In genomic region chr10:24213297-24213696, GRCm38 (mm10) we compare ENCODE assay signal across 21 mouse cellular contexts. TPM values are rescaled to one million over a fixed set of nuclear protein-coding genes. Genes with fewer than 3 reads are reported as not detected.
DNase-seq lines count a peak whose midpoint lies in the region; ATAC-seq and TF ChIP-seq lines count a peak whose summit lies in the region.
"Had no signal": no experiment of that assay in that cellular context is flagged by ENCODE, and none has a peak within 500 bp of the region (broad histone marks: within the 10 kb centered on the region; RNA-seq: fewer than 3 reads in every experiment).

No protein-coding gene starts in this region.

- in situ Hi-C loops in CH12.LX (cut with MboI; ENCODE audit: low pct_ligation_motif_present, low pct_unique_long_range_greater_than_20kb, low sequenced_read_pairs): no loop called here

- H3K9ac ChIP-seq in heart, embryonic 12.5 days: no peak overlapping the region
- no peak overlapping the region for H3K9ac ChIP-seq in CH12.LX (ENCODE audit: insufficient read depth, low read depth)

- H3K36me3 ChIP-seq in heart, embryonic 12.5 days: no peaks in the 10 kb centered on the region
- no peaks in the 10 kb centered on the region for H3K36me3 ChIP-seq in CH12.LX (replicated peaks in 1 of 2; ENCODE audit: control insufficient read depth in 1 of 2, insufficient read depth in 1 of 2, low read length in 1 of 2)
- H3K36me3 ChIP-seq: G1E had no signal

- H3K4me2 ChIP-seq in heart, embryonic 12.5 days: no peak overlapping the region
- no peak overlapping the region; the same call in 1 of the 2 replicates for H3K4me2 ChIP-seq in CH12.LX (ENCODE audit: insufficient read depth, low read depth, poor library complexity, severe bottlenecking)

- no peaks in the 10 kb centered on the region for H3K79me2 ChIP-seq in CH12.LX (replicated peaks; ENCODE audit: control insufficient read depth, extremely low read depth, insufficient read depth, poor library complexity, severe bottlenecking)

- TF ChIP-seq POLR2A in CH12.LX (IDR thresholded peaks at IDR 0.05; ENCODE audit: low read depth, low read length): no peak

- TF ChIP-seq CTCF in CH12.LX (conservative IDR thresholded peaks at IDR 0.05 in 1 of 2, IDR thresholded peaks at IDR 0.05 in 1 of 2; ENCODE audit: low read depth in 2 of 2, low read length in 2 of 2): no peak

- H3K4me1 ChIP-seq in heart, embryonic 12.5 days (replicated peaks): peaks cover 7% of the 10 kb centered on the region; the same call in 1 of the 2 replicates
- H3K4me1 ChIP-seq in CH12.LX (ENCODE audit: control insufficient read depth in 1 of 2, insufficient read depth in 2 of 2): peaks cover 9 to 11% of the 10 kb centered on the region in 2 experiments; a peak in 3 of 4 replicates

- DNase-seq in heart, adult 11 months: peak; percentile 67
- DNase-seq in CH12.LX (ENCODE audit: extremely low read depth): peak; percentile 12
- DNase-seq in adrenal gland, adult 2 months: no peak
- DNase-seq: adrenal gland, adult 8-10 months; adrenal gland, postnatal 10 days; adrenal gland, postnatal 14 days; adrenal gland, postnatal 25 days; adrenal gland, postnatal 36 days; B cell, adult 2 months; cerebellum, adult 11 months; cerebellum, adult 11-12 months; cerebellum, adult 18-20 months; cerebellum, adult 2 months; cerebellum, adult 8-10 months had no signal

- TF ChIP-seq RAD21 in CH12.LX (IDR thresholded peaks at IDR 0.05; ENCODE audit: low read depth, low read length): no peak

- no peak overlapping the region for H3K4me3 ChIP-seq in heart, embryonic 12.5 days
- no peak overlapping the region for H3K4me3 ChIP-seq in CH12.LX (replicated peaks in 1 of 3; ENCODE audit: low read depth in 2 of 3, low read length in 2 of 3, poor library complexity in 1 of 3)

- ATAC-seq in heart, embryonic 12.5 days (ENCODE audit: insufficient number of reproducible peaks, low FRiP score): no peak
- ATAC-seq: activated CD4-positive, CD25-positive, alpha-beta regulatory T cell, adult 4 months; CD4-positive, CD25-positive, alpha-beta regulatory T cell, adult 4 months; Patski had no signal

- H3K9me3 ChIP-seq in heart, embryonic 12.5 days (replicated peaks): no peaks in the 10 kb centered on the region
- H3K9me3 ChIP-seq in CH12.LX (replicated peaks; ENCODE audit: low read length): no peaks in the 10 kb centered on the region
- H3K9me3 ChIP-seq: G1E had no signal

- H3K27me3 ChIP-seq in heart, embryonic 12.5 days (replicated peaks): no peaks in the 10 kb centered on the region
- no peaks in the 10 kb centered on the region for H3K27me3 ChIP-seq in CH12.LX (replicated peaks)

- WGBS in heart, embryonic 12.5 days: 81% methylated on average over 5 of the region's 5 CpGs

- TF ChIP-seq EP300 in CH12.LX (IDR thresholded peaks at IDR 0.05; ENCODE audit: low read length): 0 out of 2 replicates have a peak, but pooled peaks have one; percentile 38

- dilution Hi-C loops in CH12.LX (cut with MboI; ENCODE audit: extremely low pct_ligation_motif_present, extremely low pct_unique_long_range_greater_than_20kb, low sequenced_read_pairs): no loop called here

- no peak overlapping the region for H3K27ac ChIP-seq in heart, embryonic 12.5 days (ENCODE audit: poor library complexity, severe bottlenecking)
- no peak overlapping the region for H3K27ac ChIP-seq in CH12.LX (ENCODE audit: insufficient read depth, low read depth)

TF ChIP-seq in CH12.LX, 34 proteins besides CTCF, POLR2A, EP300 and RAD21:
- TF ChIP-seq KAT2A (IDR thresholded peaks at IDR 0.05; ENCODE audit: insufficient replicate concordance, low read length): no peak
- TF ChIP-seq CHD1 (IDR thresholded peaks at IDR 0.05; ENCODE audit: low read depth, low read length): peak; percentile 94

RNA-seq across cellular contexts. Expression of gene Moxd1, which starts 10.0 kb away (rescaled TPM):
- polyA plus RNA-seq in heart, embryonic 12.5 days (2016; fragmentation: Nextera tagmentation; extraction: Ambion mirVana): 2.7 TPM in 2 replicates
- total RNA-seq in CH12.LX (2012; rRNA removed) (not detected in 2 replicates), CH12.LX (2014; rRNA removed) (not detected in 2 replicates)
- polyA plus RNA-seq in CH12.LX (2012; ENCODE audit: insufficient read length, low read depth): not detected in 2 replicates
- total RNA-seq in adrenal gland, adult 2 months (2021): under 1 TPM in 1 of 2 experiments, not detected in 1; 0.10 TPM
- polyA plus RNA-seq in adrenal gland, adult 2 months (2012; rRNA removed): 0.61 and 1.7 TPM in 2 replicates
- total RNA-seq: G1E, MEL had no signal
- polyA plus RNA-seq: activated CD4-positive, CD25-positive, alpha-beta regulatory T cell, adult 4 months; C2C12; CD4-positive, CD25-positive, alpha-beta regulatory T cell, adult 4 months; G1E; Patski had no signal
